Mouse (Mus musculus) brain, embryonic 14.5 days (tissue): ENCODE measurements around the gene Plcd1.

Experiments
- CTCF ChIP-seq: fragments of 200-500 bp; IDR thresholded peaks from 2 replicates; pipeline ENCODE4 v1.5.1; 2012; ENCODE audit warnings: inconsistent platforms, mild to moderate bottlenecking, moderate library complexity, borderline replicate concordance; ENCODE audit not compliant: insufficient read depth, insufficient read length; ENCODE audit errors: extremely low read depth
- POLR2A ChIP-seq: fragments of 200-500 bp; IDR thresholded peaks from 2 replicates; pipeline ENCODE4 v1.6.1; 2012; ENCODE audit warnings: mild to moderate bottlenecking, inconsistent platforms, borderline replicate concordance; ENCODE audit not compliant: poor library complexity, insufficient read depth, insufficient read length, severe bottlenecking; ENCODE audit errors: extremely low read depth

- TF ChIP-seq CTCF (no peak), POLR2A (no peak)
Observed at GRCm38 (mm10) chr9:119080040-119080675, 13.1 kb downstream of the Plcd1 start.
